Mouse (Mus musculus): Measurements from ENCODE around the gene Gm19935. TPM values are rescaled to one million over a fixed set of nuclear protein-coding genes. Genes with fewer than 3 reads are reported as not detected.

The Gm19935 gene
- not detected for polyA plus RNA-seq (2017; shearing (Covaris generic))

GRCm38 (mm10) chr8:90817293-90817692 is at the start of gene Gm19935:
Gene Gm19935, minus strand, starts transcription at chr8:90817393.

GRCm38 (mm10) chr8:90828181-90828986 is 11.2 kb upstream of the Gm19935 start, which contains the start of gene Chd9:
Gene Chd9, plus strand, starts transcription at chr8:90828352.

Other genes with a start within 250 kb of the Gm19935 start
- gene Chd9, start 11.0 kb upstream of the Gm19935 start, polyA plus RNA-seq (2017; shearing (Covaris generic)) = 215 TPM